Mouse (Mus musculus) kidney, embryonic 14.5 days (tissue): ENCODE results near the gene Bcap29. TPM values are rescaled to one million over a fixed set of nuclear protein-coding genes. Genes with fewer than 3 reads are reported as not detected.
A peak's percentile ranks its signal among the peaks of the same experiment; 100 is the strongest.

Source experiments
- ATAC-seq: fragments of 200-750 bp; cut with Nextera tagmentation; 2 replicates; pipeline ENCODE4 v1.8.0; 2017; ENCODE audit warnings: moderate number of reproducible peaks, mild to moderate bottlenecking, moderate TSS enrichment, moderate library complexity; ENCODE audit not compliant: low FRiP score, low TSS enrichment
- H3K27ac ChIP-seq: fragments of 300-500 bp; sonication (generic); 2 replicates; pipeline ENCODE4 v1.5.1; 2014; ENCODE audit warnings: low read depth, mild to moderate bottlenecking, low read length, moderate library complexity, mixed read lengths
- H3K27me3 ChIP-seq: fragments of 300-500 bp; sonication (generic); 2 replicates; pipeline ENCODE4 v1.6.1; 2014; ENCODE audit warnings: mild to moderate bottlenecking, low read length; ENCODE audit not compliant: control insufficient read depth, insufficient read depth
- H3K36me3 ChIP-seq: fragments of 300-500 bp; sonication (generic); 2 replicates; pipeline ENCODE4 v1.6.1; 2014; ENCODE audit warnings: low read length, mixed read lengths; ENCODE audit not compliant: control insufficient read depth, insufficient read depth
- H3K4me1 ChIP-seq: fragments of 300-500 bp; sonication (generic); 2 replicates; pipeline ENCODE4 v1.6.1; 2014; ENCODE audit warnings: low read length, mixed read lengths; ENCODE audit not compliant: control insufficient read depth, insufficient read depth
- H3K4me2 ChIP-seq: fragments of 300-500 bp; sonication (generic); replicated peaks from 2 replicates; pipeline ENCODE4 v1.6.1; 2014; ENCODE audit warnings: low read depth, mild to moderate bottlenecking, low read length
- H3K4me3 ChIP-seq: fragments of 300-500 bp; sonication (generic); 2 replicates; pipeline ENCODE4 v1.5.1; 2014; ENCODE audit warnings: mild to moderate bottlenecking, low read length
- H3K9ac ChIP-seq: fragments of 300-500 bp; sonication (generic); 2 replicates; pipeline ENCODE4 v1.6.1; 2014; ENCODE audit warnings: low read depth, mild to moderate bottlenecking, low read length, moderate library complexity
- H3K9me3 ChIP-seq: fragments of 300-500 bp; sonication (generic); 2 replicates; pipeline ENCODE4 v1.6.1; 2016; ENCODE audit warnings: low read length; ENCODE audit not compliant: control insufficient read depth
- WGBS: fragments of 180-500 bp; shearing (Covaris S2); extraction: QIAGEN DNeasy Blood & Tissue Kit; methylation state at CpG from one replicate; pipeline ENCODE4 v1.1.7; 2014; 5-methylcytosine and 5-hydroxymethylcytosine counted together
- polyA plus RNA-seq: library from polyadenylated mRNA; unstranded; fragments of >200 nt; fragmentation: Nextera tagmentation; extraction: Ambion mirVana; gene quantifications from 2 replicates; pipeline ENCODE4 v1.2.1, GENCODE M21; 2014

Bcap29 gene
- polyA plus RNA-seq: 33.4 and 33.9 TPM in 2 replicates

- ATAC-seq: peak; percentile 91
- 1% methylated on average over 72 of the region's 73 CpGs for WGBS
- Histone ChIP-seq H3K27me3 (no peaks in the 10 kb centered on the region), H3K9ac (peak within 1 kb of the TSS; percentile 86), H3K4me1 (0 out of 2 replicates have a peak, but pooled peaks cover 4% of the 10 kb centered on the region), H3K27ac (peak within 1 kb of the TSS; percentile 55), H3K36me3 (no peaks in the 10 kb centered on the region), H3K4me2 (peak within 1 kb of the TSS; percentile 81), H3K4me3 (peak within 1 kb of the TSS; percentile 62), H3K9me3 (no peaks in the 10 kb centered on the region)
Observed at GRCm38 (mm10) chr12:31634343-31635239, at the start of gene Bcap29. TSS of gene Bcap29 (minus strand) at chr12:31634658.

- ATAC-seq: no peak
- peaks cover 38% of the 10 kb centered on the region for H3K36me3 ChIP-seq
- no peak overlapping the region for H3K27ac ChIP-seq
- H3K9ac ChIP-seq: no peak overlapping the region
- H3K4me2 ChIP-seq: no peak overlapping the region
- H3K9me3 ChIP-seq: no peaks in the 10 kb centered on the region
- WGBS: 74% methylated on average over 3 of the region's 3 CpGs
- H3K27me3 ChIP-seq: no peaks in the 10 kb centered on the region
- no peaks in the 10 kb centered on the region for H3K4me1 ChIP-seq
- no peak overlapping the region for H3K4me3 ChIP-seq
Observed at GRCm38 (mm10) chr12:31667187-31667586, 32.7 kb upstream of the Bcap29 start.

- Histone ChIP-seq H3K9me3 (no peaks in the 10 kb centered on the region), H3K4me1 (no peaks in the 10 kb centered on the region), H3K27me3 (no peaks in the 10 kb centered on the region), H3K4me3 (no peak overlapping the region), H3K9ac (no peak overlapping the region), H3K4me2 (no peak overlapping the region), H3K27ac (no peak overlapping the region), H3K36me3 (peaks cover 35% of the 10 kb centered on the region)
- WGBS: 83% methylated on average over 6 of the region's 6 CpGs
- ATAC-seq: no peak
Observed at GRCm38 (mm10) chr12:31665999-31666398, 31.5 kb upstream of the Bcap29 start.

GRCm38 (mm10) chr12:31656841-31657240 lies 22.4 kb upstream of the Bcap29 start:
- H3K36me3 ChIP-seq: peaks cover under 1% of the 10 kb centered on the region; the same call in 1 of the 2 replicates
- H3K27me3 ChIP-seq: no peaks in the 10 kb centered on the region
- no peak overlapping the region for H3K4me3 ChIP-seq
- 92% methylated on average over 2 of the region's 2 CpGs for WGBS
- H3K9ac ChIP-seq: no peak overlapping the region
- ATAC-seq: no peak
- H3K4me1 ChIP-seq: no peaks in the 10 kb centered on the region
- no peaks in the 10 kb centered on the region for H3K9me3 ChIP-seq
- no peak overlapping the region for H3K27ac ChIP-seq
- no peak overlapping the region for H3K4me2 ChIP-seq

GRCm38 (mm10) chr12:31654965-31655477 lies 20.6 kb upstream of the Bcap29 start:
- H3K4me3 ChIP-seq: peak overlapping the region; percentile 87
- H3K4me2 ChIP-seq: peak overlapping the region; percentile 51
- peak overlapping the region; percentile 79 for H3K27ac ChIP-seq
- WGBS: under 1% methylated on average over 29 of the region's 29 CpGs
- no peaks in the 10 kb centered on the region for H3K4me1 ChIP-seq
- no peaks in the 10 kb centered on the region for H3K9me3 ChIP-seq
- ATAC-seq: peak; percentile 90
- H3K27me3 ChIP-seq: no peaks in the 10 kb centered on the region
- H3K9ac ChIP-seq: peak overlapping the region; percentile 74
- no peaks in the 10 kb centered on the region for H3K36me3 ChIP-seq

GRCm38 (mm10) chr12:31654197-31654964 lies 19.9 kb upstream of the Bcap29 start, which contains the start of the genes Dus4l and Cog5:
TSS of gene Dus4l (minus strand) at chr12:31654826.
TSS of gene Cog5 (plus strand) at chr12:31654869.
- H3K4me2 ChIP-seq: peak within 1 kb of the TSS; percentile 51
- H3K27ac ChIP-seq: peak within 1 kb of the TSS; percentile 79
- no peaks in the 10 kb centered on the region for H3K27me3 ChIP-seq
- ATAC-seq: peak; percentile 97
- H3K9me3 ChIP-seq: no peaks in the 10 kb centered on the region
- H3K36me3 ChIP-seq: no peaks in the 10 kb centered on the region
- under 1% methylated on average over 47 of the region's 47 CpGs for WGBS
- H3K9ac ChIP-seq: peak within 1 kb of the TSS; percentile 74
- H3K4me1 ChIP-seq: no peaks in the 10 kb centered on the region
- peak within 1 kb of the TSS; percentile 87 for H3K4me3 ChIP-seq

GRCm38 (mm10) chr12:31653611-31654010 lies 19.2 kb upstream of the Bcap29 start:
- Histone ChIP-seq H3K4me1 (no peaks in the 10 kb centered on the region), H3K36me3 (no peaks in the 10 kb centered on the region), H3K27ac (no peak overlapping the region), H3K27me3 (no peaks in the 10 kb centered on the region), H3K4me2 (peak overlapping the region; percentile 38), H3K4me3 (peak overlapping the region; percentile 87; the same call in 1 of the 2 replicates), H3K9me3 (no peaks in the 10 kb centered on the region), H3K9ac (no peak overlapping the region)
- whole genome bisulfite sequencing: 79% methylated on average over 5 of the region's 5 CpGs
- ATAC-seq: no peak

GRCm38 (mm10) chr12:31635240-31635607 lies 766 bp upstream of the Bcap29 start:
- no peaks in the 10 kb centered on the region for H3K9me3 ChIP-seq
- H3K9ac ChIP-seq: peak overlapping the region; percentile 86; the same call in 1 of the 2 replicates
- H3K4me2 ChIP-seq: no peak overlapping the region; the same call in 1 of the 2 replicates
- H3K27ac ChIP-seq: no peak overlapping the region
- WGBS: 90% methylated on average over 3 of the region's 3 CpGs
- H3K36me3 ChIP-seq: 0 out of 2 replicates have a peak, but pooled peaks cover under 1% of the 10 kb centered on the region
- no peaks in the 10 kb centered on the region for H3K27me3 ChIP-seq
- no peak overlapping the region for H3K4me3 ChIP-seq
- H3K4me1 ChIP-seq: 0 out of 2 replicates have a peak, but pooled peaks cover 4% of the 10 kb centered on the region
- ATAC-seq: no peak
